ENCODE assay signal across 9 mouse cellular contexts in the genomic region with DNA sequence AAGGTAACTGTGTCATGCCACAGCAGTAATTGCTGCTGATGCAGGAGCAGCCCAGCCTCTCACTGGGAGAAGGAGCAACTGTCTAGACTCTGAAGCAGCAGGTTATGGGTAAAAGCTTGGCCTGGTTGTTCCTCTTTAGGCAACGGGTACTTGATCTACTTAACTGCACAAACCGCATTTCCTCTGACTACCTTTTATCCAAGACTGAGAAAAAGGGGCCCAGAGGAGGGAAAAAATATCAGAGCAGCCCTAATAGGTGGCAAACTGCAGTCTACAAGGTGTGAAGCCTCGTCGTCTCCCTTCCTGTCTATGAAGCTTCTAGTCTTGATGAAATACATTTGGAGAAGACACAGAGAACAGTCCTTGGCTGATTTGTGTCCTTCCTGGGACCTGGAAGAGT. TPM values are rescaled to one million over a fixed set of nuclear protein-coding genes. Genes with fewer than 3 reads are reported as not detected.
DNase-seq lines count a peak whose midpoint lies in the region; ATAC-seq lines count a peak whose summit lies in the region.
"Had no signal": no experiment of that assay in that cellular context is flagged by ENCODE, and none has a peak within 500 bp of the region (broad histone marks: within the 10 kb centered on the region; RNA-seq: fewer than 3 reads in every experiment).

No protein-coding gene starts in this region.

- WGBS in heart, embryonic 16.5 days: 75% methylated on average over 4 of the region's 4 CpGs
- WGBS in hindbrain, embryonic 13.5 days: 79% methylated on average over 4 of the region's 4 CpGs
- WGBS in midbrain, embryonic 13.5 days: 73% methylated on average over 4 of the region's 4 CpGs

- H3K36me3 ChIP-seq in heart, embryonic 16.5 days (ENCODE audit: control insufficient read depth, insufficient read depth): peaks cover 8% of the 10 kb centered on the region
- H3K36me3 ChIP-seq in hindbrain, embryonic 13.5 days: peaks cover 12% of the 10 kb centered on the region
- H3K36me3 ChIP-seq in midbrain, embryonic 13.5 days: peaks cover 9% of the 10 kb centered on the region

- peak overlapping the region; percentile 86 for H3K9ac ChIP-seq in heart, embryonic 16.5 days (ENCODE audit: low read length)
- H3K9ac ChIP-seq in hindbrain, embryonic 13.5 days: peak overlapping the region; percentile 91
- peak overlapping the region; percentile 89 for H3K9ac ChIP-seq in midbrain, embryonic 13.5 days (replicated peaks)

- peaks cover 7% of the 10 kb centered on the region; the same call in 1 of the 2 replicates for H3K9me3 ChIP-seq in heart, embryonic 16.5 days (replicated peaks; ENCODE audit: control insufficient read depth, low read length)
- H3K9me3 ChIP-seq in hindbrain, embryonic 13.5 days: no peaks in the 10 kb centered on the region
- H3K9me3 ChIP-seq in midbrain, embryonic 13.5 days: no peaks in the 10 kb centered on the region

- H3K4me1 ChIP-seq in heart, embryonic 16.5 days (ENCODE audit: control insufficient read depth, insufficient read depth, low read length): peaks cover 21% of the 10 kb centered on the region
- peaks cover 33% of the 10 kb centered on the region for H3K4me1 ChIP-seq in hindbrain, embryonic 13.5 days (replicated peaks)
- H3K4me1 ChIP-seq in midbrain, embryonic 13.5 days (replicated peaks): peaks cover 33% of the 10 kb centered on the region

- ATAC-seq in heart, embryonic 16.5 days (replicated peaks; ENCODE audit: extremely low read depth, insufficient read depth, low FRiP score): no peak
- ATAC-seq in hindbrain, embryonic 13.5 days (ENCODE audit: low FRiP score): no peak
- ATAC-seq in midbrain, embryonic 13.5 days: no peak
- ATAC-seq in frontal cortex, adult (ENCODE audit: low TSS enrichment): no peak

- peak overlapping the region; percentile 99 for H3K27ac ChIP-seq in heart, embryonic 16.5 days (ENCODE audit: low read length)
- H3K27ac ChIP-seq in hindbrain, embryonic 13.5 days: peak overlapping the region; percentile 99
- peak overlapping the region; percentile 99 for H3K27ac ChIP-seq in midbrain, embryonic 13.5 days

- H3K4me2 ChIP-seq in heart, embryonic 16.5 days (ENCODE audit: low read depth, low read length): peak overlapping the region; percentile 94
- H3K4me2 ChIP-seq in hindbrain, embryonic 13.5 days: peak overlapping the region; percentile 64
- peak overlapping the region; percentile 89 for H3K4me2 ChIP-seq in midbrain, embryonic 13.5 days (replicated peaks)

- H3K27me3 ChIP-seq in heart, embryonic 16.5 days (ENCODE audit: control insufficient read depth, insufficient read depth, low read length): 0 out of 2 replicates have a peak, but pooled peaks cover under 1% of the 10 kb centered on the region
- H3K27me3 ChIP-seq in hindbrain, embryonic 13.5 days: peaks cover 21% of the 10 kb centered on the region
- peaks cover 5% of the 10 kb centered on the region for H3K27me3 ChIP-seq in midbrain, embryonic 13.5 days
- H3K27me3 ChIP-seq: Patski had no signal

- no peak for DNase-seq in heart, adult 18-20 months
- peak; percentile 71 for DNase-seq in MEL-GATA-1-ER (ENCODE audit: extremely low read depth, low read depth)
- no peak for DNase-seq in urinary bladder, postnatal 4 days (ENCODE audit: low spot score in 2 of 2)
- no peak for DNase-seq in layer of hippocampus, postnatal 36 days

- peak overlapping the region; percentile 93 for H3K4me3 ChIP-seq in heart, embryonic 16.5 days (ENCODE audit: low read length)
- peak overlapping the region; percentile 88 for H3K4me3 ChIP-seq in hindbrain, embryonic 13.5 days
- H3K4me3 ChIP-seq in midbrain, embryonic 13.5 days (replicated peaks): peak overlapping the region; percentile 91

RNA-seq across cellular contexts. Expression of gene Capn10, which starts 0.6 kb away (rescaled TPM):
- 26.9 and 27.1 TPM in 2 replicates for polyA plus RNA-seq in heart, embryonic 16.5 days (2015; fragmentation: Nextera tagmentation; extraction: Ambion mirVana)
- total RNA-seq in heart, adult 18-20 months (2021): 1 to 10 TPM; 5.6 to 7.2 TPM
- polyA plus RNA-seq in hindbrain, embryonic 13.5 days (2015; fragmentation: Nextera tagmentation; extraction: Ambion mirVana): 58.9 TPM in 2 replicates
- 62.6 and 63.2 TPM in 2 replicates for polyA plus RNA-seq in midbrain, embryonic 13.5 days (2015; fragmentation: Nextera tagmentation; extraction: Ambion mirVana)
- 10 to 100 TPM; 42.2 to 45.8 TPM for total RNA-seq in layer of hippocampus, postnatal 36 days (2021)

RNA-seq across cellular contexts. Expression of gene Gpr35, which starts 17.1 kb away (rescaled TPM):
- 0.55 and 0.83 TPM in 2 replicates for polyA plus RNA-seq in heart, embryonic 16.5 days (2015; fragmentation: Nextera tagmentation; extraction: Ambion mirVana)
- under 1 TPM; 0.59 to 0.62 TPM for total RNA-seq in heart, adult 18-20 months (2021)
- 0.39 and 0.65 TPM in 2 replicates for polyA plus RNA-seq in hindbrain, embryonic 13.5 days (2015; fragmentation: Nextera tagmentation; extraction: Ambion mirVana)
- polyA plus RNA-seq in midbrain, embryonic 13.5 days (2015; fragmentation: Nextera tagmentation; extraction: Ambion mirVana): 0.34 and 0.44 TPM in 2 replicates
- under 1 TPM; 0.25 to 0.51 TPM for total RNA-seq in layer of hippocampus, postnatal 36 days (2021)
- polyA plus RNA-seq: Patski had no signal

RNA-seq across cellular contexts. Expression of gene Rnpepl1, which starts 23.0 kb away (rescaled TPM):
- 29.8 and 45.6 TPM in 2 replicates for polyA plus RNA-seq in heart, embryonic 16.5 days (2015; fragmentation: Nextera tagmentation; extraction: Ambion mirVana)
- 10 to 100 TPM; 69.4 to 69.9 TPM for total RNA-seq in heart, adult 18-20 months (2021)
- 22.4 and 26.5 TPM in 2 replicates for polyA plus RNA-seq in hindbrain, embryonic 13.5 days (2015; fragmentation: Nextera tagmentation; extraction: Ambion mirVana)
- 20.1 and 24.8 TPM in 2 replicates for polyA plus RNA-seq in midbrain, embryonic 13.5 days (2015; fragmentation: Nextera tagmentation; extraction: Ambion mirVana)
- 10 to 100 TPM; 37.2 to 44.5 TPM for total RNA-seq in layer of hippocampus, postnatal 36 days (2021)

RNA-seq across cellular contexts. Expression of gene Dusp28, which starts 26.8 kb away (rescaled TPM):
- 16.6 and 18.5 TPM in 2 replicates for polyA plus RNA-seq in heart, embryonic 16.5 days (2015; fragmentation: Nextera tagmentation; extraction: Ambion mirVana)
- 10 to 100 TPM; 16.9 to 18.5 TPM for total RNA-seq in heart, adult 18-20 months (2021)
- 14.9 and 15.8 TPM in 2 replicates for polyA plus RNA-seq in hindbrain, embryonic 13.5 days (2015; fragmentation: Nextera tagmentation; extraction: Ambion mirVana)
- polyA plus RNA-seq in midbrain, embryonic 13.5 days (2015; fragmentation: Nextera tagmentation; extraction: Ambion mirVana): 15.7 and 16.3 TPM in 2 replicates
- 10 to 100 TPM; 11.4 to 12.3 TPM for total RNA-seq in layer of hippocampus, postnatal 36 days (2021)

RNA-seq across cellular contexts. Expression of gene Ankmy1, which starts 30.9 kb away (rescaled TPM):
- polyA plus RNA-seq in heart, embryonic 16.5 days (2015; fragmentation: Nextera tagmentation; extraction: Ambion mirVana): 0.44 and 0.67 TPM in 2 replicates
- total RNA-seq in heart, adult 18-20 months (2021): not detected
- 0.23 and 0.98 TPM in 2 replicates for polyA plus RNA-seq in hindbrain, embryonic 13.5 days (2015; fragmentation: Nextera tagmentation; extraction: Ambion mirVana)
- 0.72 and 1.0 TPM in 2 replicates for polyA plus RNA-seq in midbrain, embryonic 13.5 days (2015; fragmentation: Nextera tagmentation; extraction: Ambion mirVana)
- total RNA-seq in layer of hippocampus, postnatal 36 days (2021): under 1 TPM in 1 of 2 experiments, not detected in 1; 0.15 TPM
